Mouse (Mus musculus): ENCODE data around the gene Decr2. TPM values are rescaled to one million over a fixed set of nuclear protein-coding genes. Genes with fewer than 3 reads are reported as not detected.

Decr2 gene
- total and polyA plus RNA-seq, 2 experiments from 2014 or later, result 41.1 to 42.3 TPM

DNA sequence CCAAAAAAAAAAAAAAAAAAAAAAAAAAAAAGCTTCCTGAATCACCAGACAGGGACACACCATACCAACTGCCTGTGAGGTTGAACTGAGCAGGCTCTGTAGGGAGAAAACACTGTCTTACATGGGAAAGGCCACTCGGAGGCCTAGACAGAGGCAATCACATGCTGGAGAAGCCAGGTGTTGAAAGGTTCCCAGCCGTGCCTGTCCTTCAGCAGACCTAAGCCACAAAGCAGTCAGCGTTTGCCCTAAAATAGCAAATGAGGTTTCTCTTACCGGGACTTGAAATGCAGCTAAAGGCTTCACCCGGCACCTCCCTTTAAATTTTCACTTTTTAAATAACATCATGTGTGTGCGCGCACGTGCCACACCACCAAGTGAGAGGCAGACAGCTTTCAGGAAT, 42.0 kb downstream of the Decr2 start:
- Histone ChIP-seq H3K4me1 (ENCODE audit: insufficient read depth, low read length) (no peaks in the 10 kb centered on the region), H3K36me3 (ENCODE audit: insufficient read depth, low read length) (no peaks in the 10 kb centered on the region), H3K27ac (ENCODE audit: low read depth, low read length) (no peak overlapping the region), H3K27me3 (ENCODE audit: insufficient read depth, low read length) (no peaks in the 10 kb centered on the region), H3K9me3 (ENCODE audit: low read length) (no peaks in the 10 kb centered on the region), H3K4me2 (ENCODE audit: low read depth, low read length, poor library complexity, severe bottlenecking) (no peak overlapping the region), H3K4me3 (ENCODE audit: low read depth, low read length) (no peak overlapping the region), H3K9ac (replicated peaks; ENCODE audit: low read length, poor library complexity, severe bottlenecking) (no peak overlapping the region)
- no peak for TF ChIP-seq CTCF (IDR thresholded peaks at IDR 0.05)
- DNase-seq (ENCODE audit: low spot score) (no peak), ATAC-seq (ENCODE audit: low FRiP score) (no peak)
- 91% methylated on average over 8 of the region's 8 CpGs for WGBS

DNA sequence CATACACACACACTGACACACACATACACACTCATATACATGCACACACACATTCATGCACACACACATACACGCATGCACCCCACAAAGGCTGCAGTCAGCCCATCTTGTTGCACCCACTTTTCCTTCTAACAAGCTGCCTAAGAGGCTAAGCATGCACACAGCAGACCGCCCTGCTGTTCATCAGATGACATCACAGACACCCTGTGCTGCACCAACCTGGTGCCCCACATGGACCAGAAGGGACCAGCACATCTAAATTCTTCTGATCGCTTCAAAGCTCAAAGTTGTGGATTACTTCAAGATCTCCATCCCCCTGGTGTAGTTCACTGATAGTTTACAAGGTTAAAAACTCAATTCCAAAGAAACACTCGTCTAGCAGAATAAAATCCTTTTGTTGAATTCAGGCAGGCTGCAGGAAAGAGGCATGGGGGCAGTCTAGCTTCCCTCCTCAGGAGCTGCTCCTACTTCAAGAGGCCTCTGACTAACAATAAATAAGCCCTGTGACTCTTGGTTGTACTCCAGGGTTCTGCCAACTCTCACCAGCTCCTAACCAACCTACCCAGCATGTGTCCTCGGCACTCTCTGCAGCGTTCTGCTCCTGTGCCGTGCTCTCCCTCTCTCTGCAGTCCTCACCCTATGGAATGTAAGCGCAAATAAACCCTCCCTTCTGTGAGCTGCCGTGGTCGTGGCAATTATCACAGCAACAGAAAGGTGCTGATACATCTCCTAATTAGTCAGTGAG, 43.7 kb downstream of the Decr2 start:
- DNase-seq (ENCODE audit: low spot score), result peak; percentile 13

DNA sequence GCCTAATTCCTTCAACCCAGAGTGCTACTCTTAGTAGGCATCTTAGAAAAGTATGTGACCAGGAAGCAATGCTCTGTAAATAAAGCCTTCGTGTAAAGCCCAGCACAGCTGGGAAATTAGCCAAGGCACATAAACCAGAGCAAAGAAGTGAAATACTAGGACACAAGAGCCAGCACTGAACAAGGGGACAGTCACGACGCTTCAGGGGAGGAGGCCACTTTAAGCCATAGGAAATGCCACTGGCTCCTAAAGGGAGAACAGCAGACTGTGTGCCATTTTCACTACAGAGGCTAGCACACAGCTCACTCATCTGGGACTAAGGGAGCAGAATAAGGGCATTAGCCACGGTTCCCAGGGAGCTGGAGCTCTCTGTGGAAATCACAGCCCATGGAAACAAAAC, 44.9 kb downstream of the Decr2 start:
- Histone ChIP-seq H3K4me1 (ENCODE audit: insufficient read depth, low read length) (peaks cover 3% of the 10 kb centered on the region; the same call in 1 of the 2 replicates), H3K9ac (replicated peaks; ENCODE audit: low read length, poor library complexity, severe bottlenecking) (no peak overlapping the region), H3K27ac (ENCODE audit: low read depth, low read length) (peak overlapping the region; percentile 43; the same call in 1 of the 2 replicates), H3K27me3 (ENCODE audit: insufficient read depth, low read length) (no peaks in the 10 kb centered on the region), H3K9me3 (ENCODE audit: low read length) (no peaks in the 10 kb centered on the region), H3K4me2 (ENCODE audit: low read depth, low read length, poor library complexity, severe bottlenecking) (no peak overlapping the region), H3K4me3 (ENCODE audit: low read depth, low read length) (no peak overlapping the region), H3K36me3 (ENCODE audit: insufficient read depth, low read length) (no peaks in the 10 kb centered on the region)
- 25% methylated on average over 4 of the region's 4 CpGs for WGBS
- TF ChIP-seq CTCF (IDR thresholded peaks at IDR 0.05), result no peak
- DNase-seq (ENCODE audit: low spot score) (peak; percentile 59), ATAC-seq (ENCODE audit: low FRiP score) (peak; percentile 41; the same call in 1 of the 2 replicates)

More for the DNA sequence above, 43.7 kb downstream of the Decr2 start:
- Histone ChIP-seq H3K27ac (ENCODE audit: low read depth, low read length) (no peak overlapping the region), H3K9me3 (ENCODE audit: low read length) (no peaks in the 10 kb centered on the region), H3K4me1 (ENCODE audit: insufficient read depth, low read length) (peaks cover 3% of the 10 kb centered on the region; the same call in 1 of the 2 replicates), H3K4me2 (ENCODE audit: low read depth, low read length, poor library complexity, severe bottlenecking) (no peak overlapping the region), H3K4me3 (ENCODE audit: low read depth, low read length) (no peak overlapping the region), H3K27me3 (ENCODE audit: insufficient read depth, low read length) (no peaks in the 10 kb centered on the region), H3K9ac (replicated peaks; ENCODE audit: low read length, poor library complexity, severe bottlenecking) (no peak overlapping the region), H3K36me3 (ENCODE audit: insufficient read depth, low read length) (no peaks in the 10 kb centered on the region)
- WGBS, result 62% methylated on average over 10 of the region's 10 CpGs
- no peak for ATAC-seq (ENCODE audit: low FRiP score)
- no peak for TF ChIP-seq CTCF (IDR thresholded peaks at IDR 0.05)

DNA sequence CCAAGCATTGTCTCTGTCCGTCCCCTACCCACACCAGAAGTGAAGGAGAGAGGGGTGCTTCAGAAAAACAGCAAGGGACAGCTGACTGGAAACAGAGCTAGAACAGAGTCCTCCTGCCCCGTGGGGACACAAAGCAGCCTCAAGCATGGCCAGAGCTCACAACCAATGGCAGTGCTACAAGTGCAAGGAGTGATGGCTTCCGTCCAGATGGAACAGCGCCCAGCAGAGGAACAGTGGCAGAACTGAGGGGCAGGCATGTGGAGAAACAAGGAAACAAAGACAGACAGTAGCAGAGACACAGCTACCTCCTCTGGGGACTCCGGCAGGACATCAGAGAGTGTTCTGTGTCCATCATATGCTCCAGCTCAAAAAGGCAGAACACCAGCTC, 46.9 kb downstream of the Decr2 start:
- Histone ChIP-seq H3K9ac (replicated peaks; ENCODE audit: low read length, poor library complexity, severe bottlenecking) (no peak overlapping the region), H3K4me3 (ENCODE audit: low read depth, low read length) (no peak overlapping the region), H3K27ac (ENCODE audit: low read depth, low read length) (peak overlapping the region; percentile 63), H3K4me1 (ENCODE audit: insufficient read depth, low read length) (peaks cover 3% of the 10 kb centered on the region; the same call in 1 of the 2 replicates), H3K4me2 (ENCODE audit: low read depth, low read length, poor library complexity, severe bottlenecking) (no peak overlapping the region), H3K27me3 (ENCODE audit: insufficient read depth, low read length) (no peaks in the 10 kb centered on the region), H3K9me3 (ENCODE audit: low read length) (no peaks in the 10 kb centered on the region), H3K36me3 (ENCODE audit: insufficient read depth, low read length) (no peaks in the 10 kb centered on the region)
- ATAC-seq (ENCODE audit: low FRiP score) (peak; percentile 85), DNase-seq (ENCODE audit: low spot score) (peak; percentile 94)
- WGBS, result 52% methylated on average over 5 of the region's 5 CpGs
- TF ChIP-seq CTCF (IDR thresholded peaks at IDR 0.05), result no peak

DNA sequence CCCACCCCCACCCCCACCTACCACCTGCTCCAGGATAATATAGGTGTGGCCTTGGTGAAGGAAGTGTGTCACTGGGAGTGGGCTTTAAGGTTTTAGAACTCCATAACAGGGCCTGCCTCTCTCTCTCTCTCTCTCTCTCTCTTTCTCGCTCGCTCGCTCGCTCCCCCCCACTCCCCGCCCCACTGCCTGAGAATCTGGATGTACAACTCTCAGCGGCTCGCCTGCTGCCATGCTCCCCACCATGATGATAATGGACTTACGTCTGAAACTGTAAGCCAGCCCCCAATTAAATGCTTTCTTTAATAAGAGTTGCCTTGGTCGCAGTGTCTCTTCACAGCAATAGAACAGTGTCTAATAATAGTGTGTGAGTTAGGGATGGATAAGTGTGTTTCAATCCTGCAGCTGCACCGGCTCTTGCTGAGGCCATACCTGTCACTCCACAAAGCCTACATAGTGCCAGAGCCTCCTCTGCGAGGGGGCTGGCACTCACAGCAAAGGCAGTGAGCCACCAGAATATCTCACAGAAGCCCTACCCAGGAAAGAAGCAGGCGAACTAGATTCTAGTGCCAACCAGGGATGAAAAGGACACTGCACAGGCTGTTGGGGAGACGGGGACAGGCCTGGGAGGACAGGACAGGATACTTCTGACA, 47.4 kb downstream of the Decr2 start:
- Histone ChIP-seq H3K36me3 (ENCODE audit: insufficient read depth, low read length) (no peaks in the 10 kb centered on the region), H3K27ac (ENCODE audit: low read depth, low read length) (peak overlapping the region; percentile 63), H3K9me3 (ENCODE audit: low read length) (no peaks in the 10 kb centered on the region), H3K4me1 (ENCODE audit: insufficient read depth, low read length) (peaks cover 3% of the 10 kb centered on the region; the same call in 1 of the 2 replicates), H3K4me2 (ENCODE audit: low read depth, low read length, poor library complexity, severe bottlenecking) (no peak overlapping the region; the same call in 1 of the 2 replicates), H3K27me3 (ENCODE audit: insufficient read depth, low read length) (no peaks in the 10 kb centered on the region), H3K9ac (replicated peaks; ENCODE audit: low read length, poor library complexity, severe bottlenecking) (no peak overlapping the region), H3K4me3 (ENCODE audit: low read depth, low read length) (no peak overlapping the region)
- ATAC-seq (ENCODE audit: low FRiP score) (peak; percentile 55; the same call in 1 of the 2 replicates), DNase-seq (ENCODE audit: low spot score) (peak; percentile 64)
- TF ChIP-seq CTCF (IDR thresholded peaks at IDR 0.05), result no peak
- 66% methylated on average over 13 of the region's 13 CpGs for WGBS

Measured in midbrain, postnatal 0 days (tissue).